Mouse (Mus musculus) liver, adult 2 months (tissue): ENCODE results near the gene Plk3.

ENCODE experiments used
- CTCF ChIP-seq: fragments of 200-500 bp; IDR thresholded peaks from 2 replicates; pipeline ENCODE4 v1.5.1; 2011; ENCODE audit warnings: low read depth, low read length, control low read depth
- POLR2A ChIP-seq: fragments of 200-500 bp; IDR thresholded peaks from 2 replicates; pipeline ENCODE4 v1.6.1; 2011; ENCODE audit warnings: low read length, control low read depth; ENCODE audit not compliant: insufficient read depth; ENCODE audit errors: extremely low read depth

DNA sequence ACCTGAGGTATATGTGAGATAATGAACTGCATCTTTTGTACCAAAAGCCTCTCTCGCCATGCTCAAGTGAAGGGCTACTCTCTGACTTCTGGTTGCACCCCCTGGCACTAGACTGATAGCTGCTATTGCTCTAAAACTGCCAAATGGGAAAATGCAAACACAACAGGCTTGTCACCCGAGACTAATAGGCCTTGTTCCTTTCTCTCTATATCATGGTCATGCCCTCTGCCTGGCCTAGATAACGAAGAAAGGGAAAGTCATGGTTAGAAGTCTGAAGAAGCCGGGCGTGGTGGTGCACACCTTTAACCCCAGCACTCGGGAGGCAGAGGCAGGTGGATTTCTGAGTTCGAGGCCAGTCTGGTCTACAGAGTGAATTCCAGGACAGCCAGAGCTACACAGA, 43.2 kb downstream of the Plk3 start:
- TF ChIP-seq CTCF (no peak), POLR2A (no peak)
